Mouse (Mus musculus) CH12.LX (cell line): ENCODE measurements at regions not wholly inside any gene's neighbourhood (a gene's known extent, or its start where the extent isn't known, plus 50 kb on each side); places are given as distances from the start of the nearest gene placed in this dataset.
A peak's percentile ranks its signal among the peaks of the same experiment; 100 is the strongest.

ENCODE experiments used
- BHLHE40 ChIP-seq: IDR thresholded peaks from 2 replicates; pipeline ENCODE4 v1.6.1; 2011; ENCODE audit warnings: mild to moderate bottlenecking, low read depth, low read length, improper control_type of control experiment
- CTCF ChIP-seq, 2 experiments: IDR thresholded peaks in 1 of 2; conservative IDR thresholded peaks in 1 of 2; 2 replicates each; pipeline ENCODE4 v1.5.1; 2011 to 2012; ENCODE audit warnings: low read depth in 2 of 2, low read length in 2 of 2, improper control_type of control experiment in 1 of 2, inconsistent platforms in 1 of 2, mild to moderate bottlenecking in 1 of 2, moderate library complexity in 1 of 2
- HCFC1 ChIP-seq: IDR thresholded peaks from 2 replicates; pipeline ENCODE4 v1.6.1; 2012; ENCODE audit warnings: low read depth, mild to moderate bottlenecking, inconsistent platforms, low read length, improper control_type of control experiment
- JUND ChIP-seq: conservative IDR thresholded peaks from 2 replicates; pipeline ENCODE4 v1.6.1; 2011; ENCODE audit warnings: low read depth, low read length, improper control_type of control experiment
- KAT2A ChIP-seq: IDR thresholded peaks from 2 replicates; pipeline ENCODE4 v1.6.1; 2012; ENCODE audit warnings: low read length, improper control_type of control experiment, inconsistent platforms; ENCODE audit not compliant: insufficient replicate concordance
- MAX ChIP-seq: IDR thresholded peaks from 2 replicates; pipeline ENCODE4 v1.6.1; 2011; ENCODE audit warnings: low read length, improper control_type of control experiment
- MXI1 ChIP-seq: IDR thresholded peaks from 2 replicates; pipeline ENCODE4 v1.6.1; 2011; ENCODE audit warnings: mild to moderate bottlenecking, low read depth, low read length, improper control_type of control experiment
- SIN3A ChIP-seq: IDR thresholded peaks from 2 replicates; pipeline ENCODE4 v1.6.1; 2012; ENCODE audit warnings: low read length, improper control_type of control experiment, inconsistent platforms
- ZC3H11A ChIP-seq: IDR thresholded peaks from 2 replicates; pipeline ENCODE4 v1.6.1; 2012; ENCODE audit warnings: low read depth, mild to moderate bottlenecking, inconsistent platforms, low read length, improper control_type of control experiment
- ZKSCAN1 ChIP-seq: IDR thresholded peaks from 2 replicates; pipeline ENCODE4 v1.6.1; 2012; ENCODE audit warnings: low read depth, inconsistent platforms, low read length, improper control_type of control experiment, borderline replicate concordance

GRCm38 (mm10) chr9:41914611-41915010, 209.5 kb downstream of the Sorl1 start:
- no peak for TF ChIP-seq HCFC1
- TF ChIP-seq ZKSCAN1: no peak
- 0 out of 4 replicates have a peak, but pooled peaks of 1 of the 2 experiments have one; percentile 2 for TF ChIP-seq CTCF (conservative IDR thresholded peaks at IDR 0.05 in 1 of 2, IDR thresholded peaks at IDR 0.05 in 1 of 2; ENCODE audit: low read depth in 2 of 2, low read length in 2 of 2)
- TF ChIP-seq KAT2A: no peak
- TF ChIP-seq ZC3H11A: no peak
- TF ChIP-seq MAX: no peak
- no peak for TF ChIP-seq SIN3A
- no peak for TF ChIP-seq BHLHE40
- no peak for TF ChIP-seq MXI1
- TF ChIP-seq JUND: no peak
